Mouse (Mus musculus): ENCODE results near the gene Rab4a.
"Not testable (repeated sequence)": the region's sequence is repeated elsewhere in the genome, so short reads cannot be mapped to it uniquely, and the experiment has no call there.

DNA sequence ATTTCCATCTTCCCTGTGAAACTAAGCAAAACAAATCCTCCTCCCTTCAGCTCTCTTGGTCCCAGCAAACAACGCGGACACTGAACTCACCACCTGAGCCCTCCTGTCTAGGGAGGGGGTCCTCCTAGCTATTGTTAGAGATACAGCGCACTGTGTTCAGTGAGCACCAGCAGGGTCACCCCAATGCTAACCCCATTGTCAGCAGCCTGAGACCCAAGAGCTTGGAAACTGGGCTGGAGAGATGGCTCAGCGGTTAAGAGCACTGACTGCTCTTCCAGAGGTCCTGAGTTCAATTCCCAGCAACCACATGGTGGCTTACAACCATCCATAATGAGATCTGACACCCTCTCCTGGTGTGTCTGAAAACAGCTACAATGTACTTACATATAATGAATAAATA is 3.6 kb downstream of the Rab4a start:
- not testable (repeated sequence) for TF ChIP-seq CTCF, EP300 (IDR thresholded peaks at IDR 0.05)

Measured in lung, postnatal 0 days (tissue).